Mouse (Mus musculus): ENCODE data around the gene Msgn1. TPM values are rescaled to one million over a fixed set of nuclear protein-coding genes. Genes with fewer than 3 reads are reported as not detected.

Msgn1 gene
- polyA plus RNA-seq, 1 experiment from 2014 or later: not detected

DNA sequence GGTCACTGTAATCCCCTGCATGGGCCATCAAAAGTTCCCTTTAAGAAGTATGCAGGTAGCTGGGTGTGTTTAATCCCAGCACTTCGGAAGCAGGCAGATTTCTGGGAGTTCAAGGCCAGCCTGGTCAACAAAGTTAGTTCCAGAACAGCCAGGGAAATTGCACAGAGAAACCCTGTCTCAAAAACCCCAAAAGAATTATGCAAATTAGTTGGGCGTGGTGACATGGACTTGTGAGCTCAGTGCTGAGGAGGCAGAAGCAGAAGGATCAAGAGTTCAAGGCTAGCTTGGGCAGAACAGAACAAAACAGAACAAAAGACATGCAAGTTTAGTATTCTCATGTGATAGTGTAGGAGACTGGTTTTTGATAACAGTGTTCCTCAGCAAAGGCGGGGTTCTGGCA lies 13.8 kb upstream of the Msgn1 start:
- WGBS: 65% methylated on average over 3 of the region's 3 CpGs
- Histone ChIP-seq H3K27ac (ENCODE audit: low read depth, low read length) (no peak overlapping the region), H3K4me2 (replicated peaks; ENCODE audit: low read depth, low read length) (no peak overlapping the region), H3K4me3 (ENCODE audit: low read length) (no peak overlapping the region), H3K36me3 (ENCODE audit: control insufficient read depth, insufficient read depth, low read length) (no peaks in the 10 kb centered on the region), H3K9ac (ENCODE audit: low read depth, low read length) (no peak overlapping the region), H3K4me1 (ENCODE audit: control insufficient read depth, insufficient read depth, low read length) (peaks cover 5% of the 10 kb centered on the region; the same call in 1 of the 2 replicates), H3K27me3 (ENCODE audit: control insufficient read depth, insufficient read depth, low read length) (no peaks in the 10 kb centered on the region), H3K9me3 (ENCODE audit: control insufficient read depth, low read length) (no peaks in the 10 kb centered on the region)
- no peak for ATAC-seq (ENCODE audit: low FRiP score, low TSS enrichment)

DNA sequence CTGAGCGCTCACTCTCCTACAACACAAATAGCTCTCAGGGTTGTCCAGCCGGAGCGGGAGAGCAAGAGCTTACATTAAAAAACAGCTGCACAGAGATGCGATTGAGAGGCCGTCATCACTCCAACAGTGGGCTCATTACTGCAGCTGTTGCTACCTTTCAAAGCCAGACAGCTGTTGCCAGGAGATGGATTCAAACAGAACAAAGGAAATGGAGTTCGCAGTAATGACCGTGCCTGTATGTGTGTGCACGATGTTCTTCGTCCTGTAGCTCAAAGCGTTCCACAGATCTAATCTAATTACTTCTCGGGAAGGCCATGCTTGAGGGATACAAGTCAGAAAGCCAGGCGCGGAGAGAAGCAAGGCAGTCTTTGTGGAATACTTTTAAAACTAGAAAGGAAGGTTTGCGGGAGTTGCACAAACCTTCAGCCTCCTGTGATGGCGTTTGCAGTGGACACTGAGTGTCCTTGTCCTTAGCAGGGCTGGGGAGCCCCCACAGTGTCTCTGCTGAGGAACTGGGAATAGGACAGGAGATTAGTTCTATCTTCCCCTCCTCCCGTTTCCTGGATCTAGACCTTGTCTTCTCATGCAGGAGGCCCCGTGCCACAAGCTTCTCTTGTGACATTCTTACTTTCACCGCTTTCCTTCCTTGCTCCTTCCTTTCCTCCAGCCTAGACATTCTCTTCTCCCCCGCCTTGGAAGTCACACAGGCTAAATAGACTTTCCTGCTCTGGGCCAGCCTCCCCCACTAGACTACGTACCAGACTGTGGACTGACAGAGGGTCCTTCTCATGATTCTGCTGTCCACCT lies 13.0 kb upstream of the Msgn1 start:
- no peaks in the 10 kb centered on the region for H3K36me3 ChIP-seq (ENCODE audit: control insufficient read depth, insufficient read depth, low read length)
- H3K27ac ChIP-seq (ENCODE audit: low read depth, low read length): no peak overlapping the region
- ATAC-seq (ENCODE audit: low FRiP score, low TSS enrichment): peak; percentile 38; the same call in 1 of the 2 replicates
- H3K27me3 ChIP-seq (ENCODE audit: control insufficient read depth, insufficient read depth, low read length): no peaks in the 10 kb centered on the region
- no peak overlapping the region for H3K9ac ChIP-seq (ENCODE audit: low read depth, low read length)
- 51% methylated on average over 20 of the region's 20 CpGs for WGBS
- H3K9me3 ChIP-seq (ENCODE audit: control insufficient read depth, low read length): no peaks in the 10 kb centered on the region
- no peak overlapping the region for H3K4me2 ChIP-seq (replicated peaks; ENCODE audit: low read depth, low read length)
- no peak overlapping the region for H3K4me3 ChIP-seq (ENCODE audit: low read length)
- H3K4me1 ChIP-seq (ENCODE audit: control insufficient read depth, insufficient read depth, low read length): peaks cover 5% of the 10 kb centered on the region; the same call in 1 of the 2 replicates

DNA sequence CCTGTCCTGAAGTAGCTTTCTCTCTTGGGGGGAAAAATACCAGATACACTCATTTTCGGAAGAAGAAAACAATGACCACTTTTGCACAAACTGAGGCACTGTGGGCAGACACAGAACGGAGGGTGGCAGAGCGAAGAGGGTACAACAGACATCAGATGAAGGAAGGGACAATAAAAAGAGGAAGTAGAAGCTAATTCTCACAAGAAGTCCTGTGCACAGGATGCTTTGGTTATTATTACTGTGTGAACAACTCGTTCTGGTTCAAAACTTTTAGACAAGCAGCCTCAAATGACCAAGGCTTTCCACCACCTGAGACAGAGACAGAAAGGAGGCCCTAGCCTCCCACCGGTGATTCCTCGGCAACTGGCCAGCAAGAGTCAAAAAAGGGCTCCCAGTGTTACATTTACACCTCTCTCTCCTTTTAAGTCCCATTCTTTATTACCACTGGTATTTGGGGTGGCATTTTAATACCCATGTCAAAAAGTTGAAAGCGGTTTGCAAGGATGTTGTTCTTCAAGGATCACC lies 9.0 kb upstream of the Msgn1 start:
- Histone ChIP-seq H3K4me2 (replicated peaks; ENCODE audit: low read depth, low read length) (no peak overlapping the region), H3K4me3 (ENCODE audit: low read length) (no peak overlapping the region), H3K4me1 (ENCODE audit: control insufficient read depth, insufficient read depth, low read length) (peaks cover 5% of the 10 kb centered on the region; the same call in 1 of the 2 replicates), H3K9me3 (ENCODE audit: control insufficient read depth, low read length) (no peaks in the 10 kb centered on the region), H3K27me3 (ENCODE audit: control insufficient read depth, insufficient read depth, low read length) (no peaks in the 10 kb centered on the region), H3K9ac (ENCODE audit: low read depth, low read length) (no peak overlapping the region), H3K36me3 (ENCODE audit: control insufficient read depth, insufficient read depth, low read length) (no peaks in the 10 kb centered on the region), H3K27ac (ENCODE audit: low read depth, low read length) (no peak overlapping the region)
- WGBS: 23% methylated on average over 7 of the region's 7 CpGs
- ATAC-seq (ENCODE audit: low FRiP score, low TSS enrichment): no peak

DNA sequence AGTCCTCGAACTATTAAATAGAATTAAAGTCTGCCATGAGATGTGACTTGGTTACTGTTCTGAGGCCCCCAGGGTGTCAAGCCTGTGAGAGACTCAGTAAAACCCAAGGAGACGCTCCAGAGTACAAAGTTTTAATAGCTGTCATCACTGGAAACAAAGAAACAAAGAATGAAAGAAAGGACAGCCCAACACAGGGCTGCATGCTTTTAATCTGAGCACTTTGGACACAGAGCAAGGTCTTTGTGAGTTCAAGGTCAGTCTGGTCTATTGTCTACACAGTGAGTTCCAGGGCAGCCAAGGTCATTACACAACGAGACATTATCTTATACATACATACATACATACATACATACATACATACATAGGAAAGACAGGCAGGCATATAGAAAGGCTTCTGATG lies 7.7 kb upstream of the Msgn1 start:
- no peak overlapping the region for H3K27ac ChIP-seq (ENCODE audit: low read depth, low read length)
- H3K4me1 ChIP-seq (ENCODE audit: control insufficient read depth, insufficient read depth, low read length): no peaks in the 10 kb centered on the region
- no peak for ATAC-seq (ENCODE audit: low FRiP score, low TSS enrichment)
- H3K9me3 ChIP-seq (ENCODE audit: control insufficient read depth, low read length): no peaks in the 10 kb centered on the region
- H3K27me3 ChIP-seq (ENCODE audit: control insufficient read depth, insufficient read depth, low read length): no peaks in the 10 kb centered on the region
- no peak overlapping the region for H3K9ac ChIP-seq (ENCODE audit: low read depth, low read length)
- no peak overlapping the region for H3K4me2 ChIP-seq (replicated peaks; ENCODE audit: low read depth, low read length)
- WGBS: 79% methylated on average over 3 of the region's 3 CpGs
- no peaks in the 10 kb centered on the region for H3K36me3 ChIP-seq (ENCODE audit: control insufficient read depth, insufficient read depth, low read length)
- H3K4me3 ChIP-seq (ENCODE audit: low read length): no peak overlapping the region

DNA sequence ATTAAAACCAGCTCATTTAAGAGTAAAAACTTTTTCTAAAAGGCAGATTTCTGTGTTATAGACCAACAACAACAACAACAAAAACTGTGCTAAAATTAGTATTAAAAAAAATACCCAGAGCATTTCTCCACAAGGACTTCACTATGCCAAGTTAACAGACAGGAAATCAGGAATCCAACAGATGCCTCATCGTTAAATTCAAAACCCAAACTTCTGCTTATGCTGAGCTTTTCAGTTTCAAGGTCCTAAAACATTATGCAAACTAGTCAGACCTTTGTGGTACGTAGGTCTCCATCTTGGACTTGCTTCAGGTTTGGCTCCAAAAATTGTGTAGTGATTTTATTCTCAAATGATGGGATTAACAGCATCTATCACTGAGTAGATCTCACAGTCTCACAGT lies 6.8 kb upstream of the Msgn1 start:
- no peaks in the 10 kb centered on the region for H3K27me3 ChIP-seq (ENCODE audit: control insufficient read depth, insufficient read depth, low read length)
- ATAC-seq (ENCODE audit: low FRiP score, low TSS enrichment): no peak
- H3K4me3 ChIP-seq (ENCODE audit: low read length): no peak overlapping the region
- no peaks in the 10 kb centered on the region for H3K9me3 ChIP-seq (ENCODE audit: control insufficient read depth, low read length)
- no peak overlapping the region for H3K27ac ChIP-seq (ENCODE audit: low read depth, low read length)
- H3K36me3 ChIP-seq (ENCODE audit: control insufficient read depth, insufficient read depth, low read length): no peaks in the 10 kb centered on the region
- H3K4me2 ChIP-seq (replicated peaks; ENCODE audit: low read depth, low read length): no peak overlapping the region
- WGBS: 89% methylated on average over 2 of the region's 2 CpGs
- H3K4me1 ChIP-seq (ENCODE audit: control insufficient read depth, insufficient read depth, low read length): no peaks in the 10 kb centered on the region
- H3K9ac ChIP-seq (ENCODE audit: low read depth, low read length): no peak overlapping the region

DNA sequence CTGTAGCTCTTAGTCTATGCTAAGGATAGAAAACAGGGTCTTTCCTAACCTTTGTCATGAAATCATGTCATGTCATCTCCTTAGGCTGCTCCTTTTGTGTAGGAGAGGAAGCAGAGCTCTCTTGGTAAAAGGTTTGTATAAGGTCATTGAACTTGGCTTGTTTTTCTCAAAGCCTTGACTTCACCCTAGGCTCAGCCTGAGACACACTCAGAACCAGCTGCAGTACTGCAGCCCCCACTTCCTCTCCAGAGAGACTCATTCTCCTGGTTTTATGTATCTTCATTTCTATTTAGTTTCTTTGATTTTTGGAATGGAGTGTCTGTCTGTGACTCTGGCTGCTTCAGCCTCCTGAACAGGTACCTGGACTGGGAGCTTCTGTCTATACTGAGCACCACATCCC lies 6.0 kb upstream of the Msgn1 start:
- Histone ChIP-seq H3K4me3 (ENCODE audit: low read length) (no peak overlapping the region), H3K4me1 (ENCODE audit: control insufficient read depth, insufficient read depth, low read length) (no peaks in the 10 kb centered on the region), H3K27ac (ENCODE audit: low read depth, low read length) (no peak overlapping the region), H3K9me3 (ENCODE audit: control insufficient read depth, low read length) (no peaks in the 10 kb centered on the region), H3K36me3 (ENCODE audit: control insufficient read depth, insufficient read depth, low read length) (no peaks in the 10 kb centered on the region), H3K9ac (ENCODE audit: low read depth, low read length) (no peak overlapping the region), H3K27me3 (ENCODE audit: control insufficient read depth, insufficient read depth, low read length) (peaks cover 1% of the 10 kb centered on the region; the same call in 1 of the 2 replicates), H3K4me2 (replicated peaks; ENCODE audit: low read depth, low read length) (no peak overlapping the region)
- no peak for ATAC-seq (ENCODE audit: low FRiP score, low TSS enrichment)

DNA sequence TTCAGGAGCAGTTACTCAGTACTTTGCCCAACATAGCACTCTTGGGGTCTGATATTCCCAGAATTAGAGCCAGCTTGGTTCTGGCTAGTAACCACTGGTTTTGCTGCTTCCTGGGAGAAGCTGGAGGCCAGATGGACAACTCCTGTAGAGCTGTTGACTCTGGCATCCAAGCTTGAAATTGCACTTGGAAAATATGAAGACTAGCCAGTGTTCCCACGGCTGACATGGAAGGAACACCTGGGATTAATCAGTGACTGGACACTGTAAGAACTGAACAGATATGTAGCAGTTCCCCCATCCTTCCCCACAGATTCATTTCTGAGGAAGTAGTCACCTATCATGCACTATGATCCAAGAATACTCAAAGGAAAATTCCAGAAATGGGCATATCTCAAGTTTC lies 4.1 kb upstream of the Msgn1 start:
- H3K4me3 ChIP-seq (ENCODE audit: low read length): no peak overlapping the region
- H3K27me3 ChIP-seq (ENCODE audit: control insufficient read depth, insufficient read depth, low read length): peaks cover 6% of the 10 kb centered on the region; the same call in 1 of the 2 replicates
- H3K27ac ChIP-seq (ENCODE audit: low read depth, low read length): no peak overlapping the region
- ATAC-seq (ENCODE audit: low FRiP score, low TSS enrichment): no peak
- H3K4me1 ChIP-seq (ENCODE audit: control insufficient read depth, insufficient read depth, low read length): no peaks in the 10 kb centered on the region
- H3K36me3 ChIP-seq (ENCODE audit: control insufficient read depth, insufficient read depth, low read length): no peaks in the 10 kb centered on the region
- no peaks in the 10 kb centered on the region for H3K9me3 ChIP-seq (ENCODE audit: control insufficient read depth, low read length)
- H3K4me2 ChIP-seq (replicated peaks; ENCODE audit: low read depth, low read length): no peak overlapping the region
- H3K9ac ChIP-seq (ENCODE audit: low read depth, low read length): no peak overlapping the region
- 71% methylated on average over 1 of the region's 1 CpGs for WGBS

DNA sequence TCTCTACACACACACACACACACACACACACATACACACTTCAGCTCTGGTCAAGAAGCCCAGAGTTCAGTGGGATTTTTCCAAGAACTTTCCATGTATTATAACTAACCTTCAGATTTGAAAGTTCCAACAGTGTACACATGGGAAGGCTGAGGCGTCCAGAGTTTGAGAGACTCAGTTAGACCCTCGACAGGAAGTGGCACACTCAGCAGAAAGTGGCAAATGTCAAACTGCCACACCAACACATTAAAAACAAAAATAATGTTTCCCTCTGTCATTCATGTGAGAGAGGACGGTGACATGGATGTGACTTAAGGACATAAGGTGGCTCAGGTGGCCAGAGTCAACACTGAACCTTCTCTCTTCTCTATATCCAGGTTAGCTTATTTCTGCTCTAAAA lies 1.6 kb upstream of the Msgn1 start:
- H3K27ac ChIP-seq (ENCODE audit: low read depth, low read length): no peak overlapping the region
- no peak overlapping the region for H3K4me2 ChIP-seq (replicated peaks; ENCODE audit: low read depth, low read length)
- no peaks in the 10 kb centered on the region for H3K9me3 ChIP-seq (ENCODE audit: control insufficient read depth, low read length)
- H3K9ac ChIP-seq (ENCODE audit: low read depth, low read length): no peak overlapping the region
- WGBS: 39% methylated on average over 3 of the region's 3 CpGs
- ATAC-seq (ENCODE audit: low FRiP score, low TSS enrichment): no peak
- H3K4me3 ChIP-seq (ENCODE audit: low read length): no peak overlapping the region
- no peaks in the 10 kb centered on the region for H3K36me3 ChIP-seq (ENCODE audit: control insufficient read depth, insufficient read depth, low read length)
- H3K4me1 ChIP-seq (ENCODE audit: control insufficient read depth, insufficient read depth, low read length): no peaks in the 10 kb centered on the region
- peaks cover 6% of the 10 kb centered on the region; the same call in 1 of the 2 replicates for H3K27me3 ChIP-seq (ENCODE audit: control insufficient read depth, insufficient read depth, low read length)

DNA sequence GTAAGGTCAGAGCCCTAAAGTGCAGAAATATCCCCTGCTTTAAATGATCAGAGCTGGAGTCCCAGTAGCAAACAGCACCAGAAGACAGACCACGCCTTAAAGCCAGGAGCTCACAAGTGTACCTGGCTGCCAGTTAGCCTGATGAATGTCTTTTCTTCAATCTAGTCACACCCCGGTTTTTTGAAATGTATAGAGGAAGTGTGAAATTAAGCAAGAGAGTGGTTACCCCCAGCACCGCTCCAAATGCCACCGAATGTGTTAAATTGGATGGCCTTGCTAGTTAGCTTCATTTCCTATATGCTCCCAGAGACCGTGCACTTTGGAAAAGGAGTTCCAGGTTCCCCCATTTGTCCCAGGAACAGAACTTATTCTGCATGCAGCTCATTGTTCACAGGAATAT lies 864 bp upstream of the Msgn1 start:
- no peak overlapping the region for H3K9ac ChIP-seq (ENCODE audit: low read depth, low read length)

More for the DNA sequence above, 864 bp upstream of the Msgn1 start:
- no peak for ATAC-seq (ENCODE audit: low FRiP score, low TSS enrichment)
- Histone ChIP-seq H3K4me2 (replicated peaks; ENCODE audit: low read depth, low read length) (no peak overlapping the region), H3K36me3 (ENCODE audit: control insufficient read depth, insufficient read depth, low read length) (no peaks in the 10 kb centered on the region), H3K9me3 (ENCODE audit: control insufficient read depth, low read length) (no peaks in the 10 kb centered on the region), H3K4me3 (ENCODE audit: low read length) (no peak overlapping the region), H3K27ac (ENCODE audit: low read depth, low read length) (no peak overlapping the region), H3K4me1 (ENCODE audit: control insufficient read depth, insufficient read depth, low read length) (no peaks in the 10 kb centered on the region), H3K27me3 (ENCODE audit: control insufficient read depth, insufficient read depth, low read length) (peaks cover 6% of the 10 kb centered on the region; the same call in 1 of the 2 replicates)
- 28% methylated on average over 5 of the region's 5 CpGs for WGBS
